Comparison of ENCODE assay signal across 8 mouse cellular contexts in genomic region chr6:13678349-13678748, GRCm38 (mm10). TPM values are rescaled to one million over a fixed set of nuclear protein-coding genes. Genes with fewer than 3 reads are reported as not detected.
DNase-seq lines count a peak whose midpoint lies in the region; ATAC-seq and TF ChIP-seq lines count a peak whose summit lies in the region.

No protein-coding gene starts in this region.

- no peaks in the 10 kb centered on the region for H3K36me3 ChIP-seq in kidney, postnatal 0 days (ENCODE audit: insufficient read depth, low read length)
- no peaks in the 10 kb centered on the region for H3K36me3 ChIP-seq in embryonic facial prominence, embryonic 11.5 days (replicated peaks; ENCODE audit: control insufficient read depth, insufficient read depth, low read depth, low read length)
- no peaks in the 10 kb centered on the region for H3K36me3 ChIP-seq in hindbrain, embryonic 16.5 days (ENCODE audit: control insufficient read depth, insufficient read depth, low read length)
- H3K36me3 ChIP-seq in midbrain, embryonic 15.5 days (replicated peaks): no peaks in the 10 kb centered on the region

- H3K27me3 ChIP-seq in kidney, postnatal 0 days (ENCODE audit: insufficient read depth, low read length): no peaks in the 10 kb centered on the region
- H3K27me3 ChIP-seq in embryonic facial prominence, embryonic 11.5 days (ENCODE audit: control insufficient read depth, insufficient read depth, low read length): no peaks in the 10 kb centered on the region
- no peaks in the 10 kb centered on the region for H3K27me3 ChIP-seq in hindbrain, embryonic 16.5 days (replicated peaks; ENCODE audit: control insufficient read depth, insufficient read depth, low read length)
- no peaks in the 10 kb centered on the region for H3K27me3 ChIP-seq in midbrain, embryonic 15.5 days (replicated peaks)

- ATAC-seq in kidney, postnatal 0 days (replicated peaks; ENCODE audit: low FRiP score, low read depth): no peak
- ATAC-seq in embryonic facial prominence, embryonic 11.5 days (replicated peaks; ENCODE audit: insufficient number of reproducible peaks, low FRiP score, low TSS enrichment, low read depth): no peak
- no peak for ATAC-seq in hindbrain, embryonic 16.5 days
- ATAC-seq in midbrain, embryonic 15.5 days (replicated peaks): no peak
- no peak for ATAC-seq in megakaryocyte progenitor cell, adult 5-6 weeks (replicated peaks; ENCODE audit: poor library complexity)
- ATAC-seq in activated CD4-positive, CD25-positive, alpha-beta regulatory T cell, adult 4 months: no peak

- no peak for DNase-seq in kidney, postnatal 0 days (ENCODE audit: low spot score)
- DNase-seq in kidney, adult 9 months: no peak
- no peak for DNase-seq in embryonic facial prominence, embryonic 11.5 days (ENCODE audit: low spot score)
- no peak for DNase-seq in cerebellum, postnatal 36 days

- peak overlapping the region; percentile 50 for H3K4me2 ChIP-seq in kidney, postnatal 0 days (ENCODE audit: low read length)
- H3K4me2 ChIP-seq in embryonic facial prominence, embryonic 11.5 days (ENCODE audit: low read depth, low read length): peak overlapping the region; percentile 45
- peak overlapping the region; percentile 66 for H3K4me2 ChIP-seq in hindbrain, embryonic 16.5 days (ENCODE audit: low read length)
- H3K4me2 ChIP-seq in midbrain, embryonic 15.5 days: peak overlapping the region; percentile 67

- 0 out of 2 replicates have a peak overlapping the region, but pooled peaks have one; percentile 10 for H3K9ac ChIP-seq in kidney, postnatal 0 days (ENCODE audit: low read depth, low read length)
- peak overlapping the region; percentile 15; the same call in 1 of the 2 replicates for H3K9ac ChIP-seq in embryonic facial prominence, embryonic 11.5 days (replicated peaks; ENCODE audit: low read length)
- peak overlapping the region; percentile 99 for H3K9ac ChIP-seq in hindbrain, embryonic 16.5 days (ENCODE audit: low read depth, low read length)
- H3K9ac ChIP-seq in midbrain, embryonic 15.5 days: peak overlapping the region; percentile 32; the same call in 1 of the 2 replicates

- no peak overlapping the region for H3K27ac ChIP-seq in kidney, postnatal 0 days
- peak overlapping the region; percentile 58; the same call in 1 of the 2 replicates for H3K27ac ChIP-seq in embryonic facial prominence, embryonic 11.5 days (replicated peaks; ENCODE audit: low read depth, low read length)
- H3K27ac ChIP-seq in hindbrain, embryonic 16.5 days (ENCODE audit: low read depth, low read length): peak overlapping the region; percentile 26; the same call in 1 of the 2 replicates
- peak overlapping the region; percentile 51; the same call in 1 of the 2 replicates for H3K27ac ChIP-seq in midbrain, embryonic 15.5 days

- peak overlapping the region; percentile 85 for H3K4me3 ChIP-seq in kidney, postnatal 0 days (replicated peaks; ENCODE audit: low read depth, low read length)
- H3K4me3 ChIP-seq in embryonic facial prominence, embryonic 11.5 days (ENCODE audit: low read depth, low read length): peak overlapping the region; percentile 87
- H3K4me3 ChIP-seq in hindbrain, embryonic 16.5 days (ENCODE audit: low read length): peak overlapping the region; percentile 86
- H3K4me3 ChIP-seq in midbrain, embryonic 15.5 days: peak overlapping the region; percentile 84

- H3K4me1 ChIP-seq in kidney, postnatal 0 days (replicated peaks; ENCODE audit: insufficient read depth, low read length): no peaks in the 10 kb centered on the region
- no peaks in the 10 kb centered on the region for H3K4me1 ChIP-seq in embryonic facial prominence, embryonic 11.5 days (ENCODE audit: control insufficient read depth, insufficient read depth, low read length)
- peaks cover 9% of the 10 kb centered on the region for H3K4me1 ChIP-seq in hindbrain, embryonic 16.5 days (ENCODE audit: control insufficient read depth, insufficient read depth, low read depth, low read length)
- peaks cover 20% of the 10 kb centered on the region for H3K4me1 ChIP-seq in midbrain, embryonic 15.5 days

- WGBS in kidney, postnatal 0 days: 12% methylated on average over 5 of the region's 5 CpGs
- 17% methylated on average over 5 of the region's 5 CpGs for WGBS in embryonic facial prominence, embryonic 11.5 days
- 20% methylated on average over 5 of the region's 5 CpGs for WGBS in hindbrain, embryonic 16.5 days
- WGBS in midbrain, embryonic 15.5 days: 17% methylated on average over 5 of the region's 5 CpGs

- no peak for TF ChIP-seq CTCF in kidney, postnatal 0 days (IDR thresholded peaks at IDR 0.05; ENCODE audit: low read depth)

- no peaks in the 10 kb centered on the region for H3K9me3 ChIP-seq in kidney, postnatal 0 days (replicated peaks; ENCODE audit: low read length)
- H3K9me3 ChIP-seq in embryonic facial prominence, embryonic 11.5 days (replicated peaks; ENCODE audit: control insufficient read depth, low read length): no peaks in the 10 kb centered on the region
- H3K9me3 ChIP-seq in hindbrain, embryonic 16.5 days (ENCODE audit: control insufficient read depth, low read length): no peaks in the 10 kb centered on the region
- no peaks in the 10 kb centered on the region for H3K9me3 ChIP-seq in midbrain, embryonic 15.5 days

RNA-seq across cellular contexts. Expression of gene Bmt2, which starts 0.6 kb away (rescaled TPM):
- polyA plus RNA-seq in kidney, postnatal 0 days (2015; fragmentation: Nextera tagmentation; extraction: Ambion mirVana): 9.6 and 11.1 TPM in 2 replicates
- polyA plus RNA-seq in embryonic facial prominence, embryonic 11.5 days (2014; fragmentation: Nextera tagmentation; extraction: Ambion mirVana): 23.7 and 25.8 TPM in 2 replicates
- 15.0 and 18.4 TPM in 2 replicates for polyA plus RNA-seq in hindbrain, embryonic 16.5 days (2015; fragmentation: Nextera tagmentation; extraction: Ambion mirVana)
- 19.8 and 20.7 TPM in 2 replicates for polyA plus RNA-seq in midbrain, embryonic 15.5 days (2015; fragmentation: Nextera tagmentation; extraction: Ambion mirVana)
- 11.4 and 11.5 TPM in 2 replicates for total RNA-seq in megakaryocyte progenitor cell, adult 5-6 weeks (2015)
- total RNA-seq in megakaryocyte progenitor cell, adult 5-6 weeks (2017): 8.2 and 9.3 TPM in 2 replicates
- 10 to 100 TPM in 1 of 2 experiments, 1 to 10 TPM in 1; 7.7 to 11.3 TPM for polyA plus RNA-seq in activated CD4-positive, CD25-positive, alpha-beta regulatory T cell, adult 4 months (2017; shearing (Covaris generic))

Comparison
In these comparisons a context has a peak if more than half of its experiments do, and no peak if none do; other contexts are left out.
1. H3K9ac ChIP-seq: peak in every context shown above with its lines; median percentile 99 in hindbrain, embryonic 16.5 days; 32 in midbrain, embryonic 15.5 days; 15 in embryonic facial prominence, embryonic 11.5 days; 10 in kidney, postnatal 0 days.